Mouse (Mus musculus) liver, postnatal 0 days (tissue): ENCODE measurements around the gene Olfr149.

Source experiments
- CTCF ChIP-seq: sonication (generic); IDR thresholded peaks from 2 replicates; pipeline ENCODE4 v1.5.1; 2016; ENCODE audit warnings: antibody characterized with exemption, low read depth
- EP300 ChIP-seq: IDR thresholded peaks from 2 replicates; pipeline ENCODE4 v1.6.1; 2016; ENCODE audit warnings: antibody characterized with exemption, low read depth, mild to moderate bottlenecking

DNA sequence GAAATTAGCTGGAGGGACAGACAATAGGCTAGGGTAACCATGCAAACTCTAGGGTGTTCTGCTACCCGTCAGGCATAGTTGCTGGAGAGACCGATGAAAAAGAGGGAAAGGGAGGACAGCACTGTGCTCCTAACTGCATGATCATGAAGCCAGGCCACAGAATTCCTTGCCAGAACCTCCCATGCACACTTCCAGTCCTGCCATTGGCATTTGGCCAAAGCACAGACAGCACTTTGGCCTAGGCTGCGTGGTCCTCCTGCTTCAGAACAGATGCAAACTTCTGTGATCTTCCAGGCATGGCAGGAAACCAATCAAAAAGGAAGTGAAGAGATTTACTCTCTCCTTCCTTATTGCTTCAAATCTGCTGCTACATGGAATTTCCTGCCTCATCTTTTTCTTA, 2.0 kb upstream of the Olfr149 start:
- no peak for TF ChIP-seq EP300
- no peak for TF ChIP-seq CTCF
